Mouse (Mus musculus): ENCODE results near the gene Gm9736.

GRCm38 (mm10) chr10:77729241-77729640, 21.9 kb downstream of the Gm9736 start:
- no peak for TF ChIP-seq BHLHE40 (IDR thresholded peaks at IDR 0.05; ENCODE audit: low read depth, low read length)
- no peak for TF ChIP-seq EP300 (IDR thresholded peaks at IDR 0.05; ENCODE audit: low read length)
- TF ChIP-seq USF1 (IDR thresholded peaks at IDR 0.05; ENCODE audit: low read depth, low read length), result no peak
- no peak for TF ChIP-seq POLR2AphosphoS2 (IDR thresholded peaks at IDR 0.05; ENCODE audit: low read depth, low read length)
- no peak for TF ChIP-seq RCOR1 (conservative IDR thresholded peaks at IDR 0.05; ENCODE audit: low read depth, low read length)
- peak; percentile 72 to 76 for TF ChIP-seq CTCF (conservative IDR thresholded peaks at IDR 0.05 in 1 of 2, IDR thresholded peaks at IDR 0.05 in 1 of 2; ENCODE audit: low read depth in 2 of 2, low read length in 2 of 2)
- TF ChIP-seq TBP (conservative IDR thresholded peaks at IDR 0.05; ENCODE audit: low read depth, low read length), result no peak
- TF ChIP-seq POLR2A (IDR thresholded peaks at IDR 0.05; ENCODE audit: low read depth, low read length), result no peak
- no peak for TF ChIP-seq PAX5 (IDR thresholded peaks at IDR 0.05; ENCODE audit: low read length)
